Mouse (Mus musculus) adrenal gland, adult 8-10 months (tissue): ENCODE measurements around the gene Tmem165. TPM values are rescaled to one million over a fixed set of nuclear protein-coding genes. Genes with fewer than 3 reads are reported as not detected.

Experiments
- DNase-seq: peaks from one replicate; pipeline ENCODE4 v3.0.0; 2022
- total RNA-seq, 4 experiments: library from RNA; stranded (reverse); gene quantifications; 2 replicates each; pipeline ENCODE4 v1.2.4; 2022

The Tmem165 gene
- total RNA-seq, 4 experiments from 2014 or later = 35.7 to 53.4 (median 42.6) TPM

DNA sequence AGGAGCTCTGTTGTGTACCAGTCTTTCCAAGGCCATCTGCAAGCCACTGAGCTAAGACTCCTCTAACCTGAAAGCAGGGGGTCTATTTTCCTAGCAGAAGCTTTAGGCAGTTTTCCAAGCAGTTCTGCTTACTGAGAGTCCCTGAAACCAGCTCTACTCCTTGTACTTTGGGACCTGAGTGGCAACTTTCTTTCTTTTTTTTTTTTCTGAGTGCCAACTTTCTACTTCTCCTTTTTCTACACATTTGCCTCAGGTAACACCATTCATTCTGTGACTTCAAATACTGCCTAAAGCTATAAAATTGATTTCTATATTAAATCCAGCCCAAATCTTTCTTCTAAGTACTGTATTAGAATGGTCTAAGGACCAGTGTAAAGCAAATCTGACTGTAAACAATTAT, 62.9 kb downstream of the Tmem165 start:
- DNase-seq = no peak

DNA sequence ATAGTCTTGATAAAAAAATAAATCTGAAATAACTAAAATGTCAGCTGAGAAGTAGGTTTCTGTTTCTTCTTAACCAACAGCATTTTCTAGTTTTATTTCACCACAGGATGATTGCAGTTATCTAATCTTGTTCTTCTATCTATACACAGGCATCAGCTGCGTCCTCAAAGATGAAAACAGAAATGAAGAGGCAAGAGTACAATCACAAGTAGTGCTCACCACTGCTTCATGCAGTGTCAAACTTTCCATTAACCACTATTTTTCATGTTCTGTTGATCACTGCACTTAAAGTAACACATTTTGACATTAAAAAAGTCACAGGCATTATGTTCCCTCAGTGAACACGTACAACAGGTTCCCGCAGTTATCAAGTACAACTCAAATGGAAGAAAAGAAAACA, 67.3 kb downstream of the Tmem165 start:
- DNase-seq = no peak

Other genes with a start within 250 kb of the Tmem165 start
- gene Kdr, start 205.4 kb upstream of the Tmem165 start, total RNA-seq = 100 to 1,000 TPM in 2 of 4 experiments, 10 to 100 TPM in 2; 75.8 to 125 (median 99.9) TPM
- 10 to 100 TPM; 29.6 to 34.8 (median 32.8) TPM for gene Srd5a3, start 43.6 kb upstream of the Tmem165 start, total RNA-seq
- gene Clock, start 120.9 kb downstream of the Tmem165 start, total RNA-seq = 10 to 100 TPM; 34.7 to 45.4 (median 43.5) TPM
- not detected for gene Pdcl2, start 147.3 kb downstream of the Tmem165 start, total RNA-seq
- not detected for gene Nmu, start 179.9 kb downstream of the Tmem165 start, total RNA-seq